Mouse (Mus musculus) C2C12 (cell line): Measurements from ENCODE around the gene Parp6. TPM values are rescaled to one million over a fixed set of nuclear protein-coding genes. Genes with fewer than 3 reads are reported as not detected.

Experiments used
- H3K27me3 ChIP-seq: one replicate; pipeline ENCODE4 v1.6.1; 2011; ENCODE audit not compliant: control insufficient read depth, insufficient read depth, insufficient read length
- H3K36me3 ChIP-seq: one replicate; pipeline ENCODE4 v1.6.1; 2011; ENCODE audit not compliant: control insufficient read depth, insufficient read depth
- H3K4me3 ChIP-seq: one replicate; pipeline ENCODE4 v1.5.1; 2011; ENCODE audit warnings: mild to moderate bottlenecking, control low read depth; ENCODE audit not compliant: poor library complexity, insufficient read depth, severe bottlenecking
- H3K79me2 ChIP-seq: one replicate; pipeline ENCODE4 v1.6.1; 2011; ENCODE audit not compliant: control insufficient read depth, insufficient read depth
- H3K79me3 ChIP-seq: one replicate; pipeline ENCODE4 v1.6.1; 2011; ENCODE audit warnings: low read depth, control low read depth
- H3ac ChIP-seq: one replicate; pipeline ENCODE3; 2011; ENCODE audit warnings: low read depth; ENCODE audit not compliant: control insufficient read depth, insufficient read length
- CEBPB ChIP-seq: IDR thresholded peaks from one replicate; pipeline ENCODE4 v1.6.1; 2011; ENCODE audit warnings: low read depth, mild to moderate bottlenecking, control low read depth, moderate library complexity
- CTCF ChIP-seq: IDR thresholded peaks from one replicate; pipeline ENCODE4 v1.5.1; 2011; ENCODE audit not compliant: control insufficient read depth, insufficient read depth, insufficient read length
- FOSL1 ChIP-seq: IDR thresholded peaks from one replicate; pipeline ENCODE4 v1.8.0; 2011; ENCODE audit warnings: mild to moderate bottlenecking, low read length; ENCODE audit not compliant: poor library complexity, insufficient read depth, severe bottlenecking
- MAX ChIP-seq: IDR thresholded peaks from one replicate; pipeline ENCODE4 v1.6.1; 2011; ENCODE audit warnings: mild to moderate bottlenecking, control low read depth
- MYOD1 ChIP-seq: IDR thresholded peaks from one replicate; pipeline ENCODE4 v1.6.1; 2011; ENCODE audit warnings: low read depth; ENCODE audit not compliant: control insufficient read depth, insufficient read length
- MYOG ChIP-seq: IDR thresholded peaks from one replicate; pipeline ENCODE4 v1.6.1; 2011; ENCODE audit not compliant: control insufficient read depth, insufficient read length; ENCODE audit errors: extremely low read depth
- USF1 ChIP-seq: IDR thresholded peaks from one replicate; pipeline ENCODE4 v1.6.1; 2011; ENCODE audit warnings: low read depth, mild to moderate bottlenecking, control low read depth, moderate library complexity
- polyA plus RNA-seq: library from polyadenylated mRNA; unstranded; fragments of >200 nt; fragmentation: generic; extraction: Trizol; gene quantifications from one replicate; pipeline ENCODE4 v1.2.1, GENCODE M21; 2012; ENCODE audit warnings: missing spikeins

Parp6 gene
- polyA plus RNA-seq, 1 experiment: 6.0 TPM

DNA sequence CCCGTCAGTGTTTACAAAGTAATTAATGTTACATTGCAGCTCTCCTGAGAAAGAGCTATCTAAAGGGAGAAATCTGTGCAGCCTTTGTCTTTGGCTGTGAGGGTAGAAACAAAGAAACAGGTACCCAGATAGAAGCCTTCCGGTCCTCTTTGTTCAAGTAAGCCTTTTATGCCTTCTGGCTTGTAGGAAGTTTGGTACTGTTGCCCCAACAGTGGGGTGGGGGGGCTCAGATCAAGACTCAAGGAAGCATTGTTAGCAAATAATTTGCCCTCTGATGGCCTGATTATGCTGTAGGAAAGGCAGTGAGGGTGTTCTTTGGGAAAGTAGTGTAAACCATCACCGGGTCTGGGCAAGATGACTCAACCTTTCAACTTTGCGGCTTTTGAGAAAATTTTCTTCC lies 41.1 kb downstream of the Parp6 start:
- H3K27me3 ChIP-seq: no peaks in the 10 kb centered on the region
- H3K79me2 ChIP-seq: peaks cover 91% of the 10 kb centered on the region
- peaks cover 59% of the 10 kb centered on the region for H3K36me3 ChIP-seq
- H3K4me3 ChIP-seq: peak overlapping the region; percentile 86
- peak overlapping the region; percentile 89 for H3ac ChIP-seq
- TF ChIP-seq MYOG (no peak), USF1 (no peak), MAX (no peak), CTCF (no peak), CEBPB (no peak), MYOD1 (no peak), FOSL1 (no peak)
- peaks cover 78% of the 10 kb centered on the region for H3K79me3 ChIP-seq

DNA sequence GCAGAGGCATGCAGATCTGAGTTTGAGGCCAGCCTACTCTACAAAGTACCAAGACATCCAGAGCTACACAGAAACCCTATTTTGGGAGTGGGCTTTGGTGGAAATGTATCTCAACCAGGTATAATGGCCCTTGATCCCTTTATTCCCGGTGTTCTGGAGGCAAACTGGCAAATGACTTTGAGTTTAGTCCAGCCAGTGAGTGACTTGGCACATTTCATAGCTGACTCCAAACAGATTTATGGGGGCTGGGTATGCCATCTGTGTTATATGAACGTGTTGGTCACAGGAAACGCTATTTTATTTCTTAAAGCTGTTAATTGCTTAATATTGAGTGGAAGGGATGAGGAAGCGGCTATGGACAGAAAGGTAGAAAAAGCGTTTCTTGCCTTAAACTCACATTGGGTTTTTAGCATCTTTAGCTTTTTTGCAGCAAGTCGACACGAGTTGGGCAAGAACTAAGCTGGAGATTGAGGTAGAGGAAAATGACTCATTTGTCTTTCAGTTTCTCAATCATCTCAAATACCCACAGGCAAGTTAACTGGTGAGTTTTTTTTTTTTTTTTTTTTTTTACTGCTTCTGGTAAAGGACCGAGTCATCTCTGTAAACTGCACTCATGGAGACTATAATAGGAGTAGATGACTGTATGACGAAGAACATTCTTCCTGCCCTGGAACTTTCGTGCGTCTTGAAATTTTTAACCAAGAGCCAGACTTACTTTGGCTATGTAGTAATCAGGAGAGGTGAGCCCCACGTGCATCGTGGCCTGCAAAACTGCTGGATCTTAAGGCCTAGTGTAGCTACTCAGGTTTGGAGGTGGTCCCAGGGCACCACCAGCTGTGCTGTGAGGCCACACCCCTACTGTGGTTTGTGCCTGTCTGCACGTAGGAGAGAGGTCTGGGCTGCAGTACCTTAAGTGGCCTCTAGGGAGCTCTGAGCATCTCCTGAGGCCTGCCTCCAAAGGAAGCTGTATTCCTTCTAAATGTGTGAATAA lies 42.2 kb downstream of the Parp6 start:
- H3K79me2 ChIP-seq: peaks cover 97% of the 10 kb centered on the region
- peak overlapping the region; percentile 55 for H3ac ChIP-seq
- no peaks in the 10 kb centered on the region for H3K27me3 ChIP-seq
- H3K4me3 ChIP-seq: peak overlapping the region; percentile 86
- peaks cover 71% of the 10 kb centered on the region for H3K36me3 ChIP-seq
- H3K79me3 ChIP-seq: peaks cover 90% of the 10 kb centered on the region
- TF ChIP-seq CTCF (peak; percentile 57), CEBPB (peak; percentile 74), MAX (peak; percentile 46), FOSL1 (no peak), MYOG (no peak)

DNA sequence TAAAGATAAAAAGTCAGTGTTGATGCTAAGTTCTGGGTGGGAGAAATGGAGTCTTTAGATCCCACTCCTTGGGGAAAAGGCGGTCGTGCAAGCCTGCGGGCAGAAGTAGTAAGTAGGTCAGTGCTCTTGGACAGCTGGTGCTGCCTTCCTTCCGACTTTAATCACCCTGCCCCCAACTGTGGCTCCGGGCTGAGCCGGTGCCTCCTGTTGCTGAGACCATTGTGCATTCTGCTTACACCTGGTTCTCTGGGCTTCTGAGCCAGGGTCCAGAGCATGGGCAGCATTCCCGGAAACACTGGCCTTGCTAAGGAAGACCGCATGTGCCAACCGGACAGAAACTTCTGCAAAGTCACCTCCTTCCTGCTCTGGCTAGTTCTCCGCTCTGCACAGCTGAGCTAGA lies 43.3 kb downstream of the Parp6 start:
- no peaks in the 10 kb centered on the region for H3K27me3 ChIP-seq
- H3K79me2 ChIP-seq: peaks cover 97% of the 10 kb centered on the region
- peaks cover 82% of the 10 kb centered on the region for H3K36me3 ChIP-seq
- H3K4me3 ChIP-seq: peak overlapping the region; percentile 86
- TF ChIP-seq MYOD1: no peak
- no peak for TF ChIP-seq MAX
- TF ChIP-seq CEBPB: no peak
- no peak for TF ChIP-seq CTCF
- TF ChIP-seq MYOG: no peak
- TF ChIP-seq USF1: no peak
- TF ChIP-seq FOSL1: no peak
- peaks cover 92% of the 10 kb centered on the region for H3K79me3 ChIP-seq
- peak overlapping the region; percentile 31 for H3ac ChIP-seq

DNA sequence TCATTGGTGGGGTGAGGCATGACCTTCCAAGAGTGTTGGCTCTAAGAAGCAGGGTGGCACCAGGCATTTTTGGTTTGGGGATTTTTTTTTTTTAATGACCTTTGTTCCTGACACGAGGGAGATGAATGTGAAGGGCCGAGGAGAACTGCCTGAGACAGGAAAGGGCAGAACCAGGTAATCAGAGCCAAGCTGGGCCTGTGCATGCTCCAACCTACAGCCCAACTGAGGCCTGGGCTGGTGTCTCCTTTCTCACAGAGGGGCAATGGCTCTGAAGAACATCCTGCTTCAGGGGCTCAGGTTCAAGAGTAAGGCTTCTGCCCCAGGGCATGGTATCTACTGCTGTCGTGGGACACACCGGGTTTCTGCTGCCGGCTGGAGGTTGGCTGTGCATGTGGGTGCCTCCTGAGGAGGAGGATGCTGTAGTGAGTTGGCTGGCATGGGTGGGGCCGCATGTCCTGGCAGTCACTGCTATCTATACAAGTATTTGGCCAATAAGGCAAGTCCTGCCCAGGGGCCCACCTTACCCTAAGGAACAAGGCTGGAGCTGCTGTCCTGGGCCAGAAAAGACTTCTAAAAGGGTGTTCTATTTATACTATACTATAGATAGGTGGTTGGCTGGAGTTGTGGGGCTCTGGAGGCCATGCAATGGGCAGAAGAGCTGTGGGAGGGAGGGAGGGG lies 44.4 kb downstream of the Parp6 start:
- H3K4me3 ChIP-seq: peak overlapping the region; percentile 86

DNA sequence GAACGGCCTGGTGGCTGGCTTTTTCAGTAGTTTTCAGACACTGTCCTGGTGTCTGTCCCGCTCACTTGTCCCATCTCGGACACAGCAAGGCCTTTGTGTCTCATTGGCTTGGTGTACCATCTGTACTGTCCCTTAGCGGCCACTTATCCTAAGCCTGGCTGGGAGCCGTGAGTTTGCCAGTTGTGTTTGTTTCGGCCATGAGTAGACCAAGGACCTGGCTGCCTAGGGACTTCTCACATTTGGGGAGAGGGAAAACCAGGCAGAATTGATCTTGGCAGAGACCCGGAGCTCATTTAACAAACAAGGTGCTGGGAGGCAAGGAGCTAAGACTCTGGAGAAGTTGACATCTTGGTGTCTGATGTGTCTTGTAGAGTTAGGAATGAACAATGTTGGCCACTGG lies 46.1 kb downstream of the Parp6 start:
- Histone ChIP-seq H3K36me3 (peaks cover 99% of the 10 kb centered on the region), H3K27me3 (no peaks in the 10 kb centered on the region), H3K79me2 (peaks cover 100% of the 10 kb centered on the region), H3K4me3 (no peak overlapping the region), H3K79me3 (peaks cover 91% of the 10 kb centered on the region), H3ac (no peak overlapping the region)
- no peak for TF ChIP-seq MAX
- no peak for TF ChIP-seq MYOG
- TF ChIP-seq FOSL1: no peak
- no peak for TF ChIP-seq USF1
- no peak for TF ChIP-seq CTCF
- no peak for TF ChIP-seq CEBPB
- no peak for TF ChIP-seq MYOD1

More for the DNA sequence above, 44.4 kb downstream of the Parp6 start:
- TF ChIP-seq USF1: no peak
- TF ChIP-seq MAX: no peak
- TF ChIP-seq CEBPB: no peak
- no peak for TF ChIP-seq CTCF
- TF ChIP-seq MYOG: no peak
- no peak for TF ChIP-seq FOSL1
- no peak for TF ChIP-seq MYOD1
- Histone ChIP-seq H3K79me2 (peaks cover 100% of the 10 kb centered on the region), H3K79me3 (peaks cover 97% of the 10 kb centered on the region), H3K36me3 (peaks cover 92% of the 10 kb centered on the region), H3K27me3 (no peaks in the 10 kb centered on the region), H3ac (peak overlapping the region; percentile 55)
